Mouse (Mus musculus): Measurements from ENCODE around the gene Map3k10. TPM values are rescaled to one million over a fixed set of nuclear protein-coding genes. Genes with fewer than 3 reads are reported as not detected.

Map3k10 gene
- total and polyA plus RNA-seq, 2 experiments from 2014 or later: 24.5 to 165 TPM

GRCm38 (mm10) chr7:27654607-27655276 is 19.7 kb downstream of the Map3k10 start:
- no peaks in the 10 kb centered on the region for H3K9me3 ChIP-seq (ENCODE audit: low read length)
- DNase-seq (ENCODE audit: low spot score) (peak; percentile 53), ATAC-seq (ENCODE audit: low FRiP score) (peak; percentile 9; the same call in 1 of the 2 replicates)
- H3K27ac ChIP-seq (ENCODE audit: low read depth, low read length): peak overlapping the region; percentile 90; the same call in 1 of the 2 replicates
- peak; percentile 73 for TF ChIP-seq CTCF (IDR thresholded peaks at IDR 0.05)
- 0 out of 2 replicates have a peak, but pooled peaks cover 4% of the 10 kb centered on the region for H3K4me1 ChIP-seq (ENCODE audit: insufficient read depth, low read length)
- H3K27me3 ChIP-seq (ENCODE audit: insufficient read depth, low read length): no peaks in the 10 kb centered on the region
- H3K4me3 ChIP-seq (ENCODE audit: low read depth, low read length): peak overlapping the region; percentile 61
- peak overlapping the region; percentile 59 for H3K4me2 ChIP-seq (ENCODE audit: low read depth, low read length, poor library complexity, severe bottlenecking)
- peaks cover 26% of the 10 kb centered on the region for H3K36me3 ChIP-seq (ENCODE audit: insufficient read depth, low read length)
- 66% methylated on average over 20 of the region's 20 CpGs for WGBS
- H3K9ac ChIP-seq (replicated peaks; ENCODE audit: low read length, poor library complexity, severe bottlenecking): peak overlapping the region; percentile 84; the same call in 1 of the 2 replicates

DNA sequence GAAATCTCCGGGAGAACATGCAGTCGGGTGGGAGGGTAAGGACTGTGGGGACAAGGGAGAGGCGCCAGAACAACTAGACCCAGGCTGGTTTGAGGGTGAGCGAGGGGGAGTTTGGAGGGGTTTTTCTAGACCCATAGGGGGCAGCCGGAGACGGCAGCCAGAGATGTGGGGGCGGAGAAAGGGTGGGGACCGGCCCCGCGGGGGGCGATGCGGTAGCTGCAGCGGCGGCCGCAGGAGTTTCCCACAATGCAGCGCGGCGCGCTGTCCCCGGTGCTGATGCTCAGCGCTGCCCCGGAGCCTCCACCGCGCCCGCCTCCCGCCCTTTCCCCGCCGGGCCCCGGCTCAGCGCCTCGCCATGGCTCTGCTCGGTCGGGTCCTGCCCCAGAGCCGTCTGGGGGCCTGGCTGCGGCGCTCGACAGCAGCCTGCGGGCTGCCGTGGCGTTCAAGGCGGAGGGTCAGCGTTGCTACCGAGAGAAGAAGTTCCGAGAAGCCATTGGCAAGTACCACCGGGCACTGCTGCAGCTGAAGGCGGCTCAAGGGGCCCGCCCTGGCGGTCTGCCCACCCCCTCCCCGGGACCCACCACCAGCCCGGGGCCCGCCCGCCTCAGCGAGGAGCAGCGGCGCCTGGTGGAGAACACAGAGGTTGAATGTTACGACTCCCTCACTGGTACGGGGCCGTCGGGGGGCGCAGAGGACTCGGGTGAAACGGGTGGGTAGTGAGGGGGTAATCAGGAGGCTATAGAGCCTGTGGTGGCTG is 20.5 kb downstream of the Map3k10 start, which contains the start of gene Ttc9b:
Gene Ttc9b, plus strand, starts transcription at position 235 of the 757 bp plus-strand sequence.
- DNase-seq (ENCODE audit: low spot score): peak; percentile 90
- 0 out of 2 replicates have a peak, but pooled peaks cover 4% of the 10 kb centered on the region for H3K4me1 ChIP-seq (ENCODE audit: insufficient read depth, low read length)
- peaks cover 23% of the 10 kb centered on the region for H3K36me3 ChIP-seq (ENCODE audit: insufficient read depth, low read length)
- H3K9me3 ChIP-seq (ENCODE audit: low read length): no peaks in the 10 kb centered on the region
- peak within 1 kb of the TSS; percentile 59 for H3K4me2 ChIP-seq (ENCODE audit: low read depth, low read length, poor library complexity, severe bottlenecking)
- H3K27ac ChIP-seq (ENCODE audit: low read depth, low read length): peak within 1 kb of the TSS; percentile 90
- 1% methylated on average over 52 of the region's 62 CpGs for WGBS
- ATAC-seq (ENCODE audit: low FRiP score): peak; percentile 75
- H3K9ac ChIP-seq (replicated peaks; ENCODE audit: low read length, poor library complexity, severe bottlenecking): peak within 1 kb of the TSS; percentile 84
- H3K27me3 ChIP-seq (ENCODE audit: insufficient read depth, low read length): no peaks in the 10 kb centered on the region
- peak; percentile 66 for TF ChIP-seq CTCF (IDR thresholded peaks at IDR 0.05)
- peak within 1 kb of the TSS; percentile 61 for H3K4me3 ChIP-seq (ENCODE audit: low read depth, low read length)

GRCm38 (mm10) chr7:27650949-27651348 is 23.4 kb downstream of the Map3k10 start:
- Histone ChIP-seq H3K27me3 (ENCODE audit: insufficient read depth, low read length) (no peaks in the 10 kb centered on the region), H3K9me3 (ENCODE audit: low read length) (no peaks in the 10 kb centered on the region), H3K36me3 (ENCODE audit: insufficient read depth, low read length) (peaks cover 3% of the 10 kb centered on the region; the same call in 1 of the 2 replicates), H3K4me3 (ENCODE audit: low read depth, low read length) (no peak overlapping the region), H3K27ac (ENCODE audit: low read depth, low read length) (no peak overlapping the region), H3K9ac (replicated peaks; ENCODE audit: low read length, poor library complexity, severe bottlenecking) (no peak overlapping the region), H3K4me2 (ENCODE audit: low read depth, low read length, poor library complexity, severe bottlenecking) (no peak overlapping the region), H3K4me1 (ENCODE audit: insufficient read depth, low read length) (0 out of 2 replicates have a peak, but pooled peaks cover 4% of the 10 kb centered on the region)
- 9% methylated on average over 10 of the region's 10 CpGs for WGBS
- TF ChIP-seq CTCF (IDR thresholded peaks at IDR 0.05): peak; percentile 78
- DNase-seq (ENCODE audit: low spot score) (peak; percentile 89), ATAC-seq (ENCODE audit: low FRiP score) (no peak)

DNA sequence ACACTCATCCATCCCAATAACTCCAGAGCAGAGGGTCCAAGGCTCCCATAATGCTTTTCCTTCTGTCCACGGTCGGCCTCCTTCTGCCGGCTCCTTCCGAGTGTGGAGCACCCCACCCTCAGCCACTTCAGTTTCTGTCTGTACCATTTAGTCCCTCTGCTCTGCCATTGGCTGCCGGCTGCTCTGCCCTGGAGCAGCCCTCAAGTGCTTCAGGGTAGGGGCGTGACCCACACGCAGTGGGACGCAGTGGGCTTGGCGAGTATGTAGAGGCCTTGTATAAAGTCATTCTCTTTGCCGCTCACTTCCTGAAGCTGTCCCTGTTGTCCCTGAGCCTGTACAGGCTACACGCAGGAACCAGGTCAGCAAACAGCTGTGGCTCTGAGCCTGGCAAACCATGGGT is 24.7 kb downstream of the Map3k10 start:
- Histone ChIP-seq H3K36me3 (ENCODE audit: insufficient read depth, low read length) (no peaks in the 10 kb centered on the region), H3K4me2 (ENCODE audit: low read depth, low read length, poor library complexity, severe bottlenecking) (no peak overlapping the region), H3K4me3 (ENCODE audit: low read depth, low read length) (no peak overlapping the region), H3K27ac (ENCODE audit: low read depth, low read length) (no peak overlapping the region), H3K9ac (replicated peaks; ENCODE audit: low read length, poor library complexity, severe bottlenecking) (no peak overlapping the region), H3K9me3 (ENCODE audit: low read length) (no peaks in the 10 kb centered on the region), H3K4me1 (ENCODE audit: insufficient read depth, low read length) (no peaks in the 10 kb centered on the region), H3K27me3 (ENCODE audit: insufficient read depth, low read length) (no peaks in the 10 kb centered on the region)
- WGBS: 96% methylated on average over 11 of the region's 11 CpGs
- no peak for TF ChIP-seq CTCF (IDR thresholded peaks at IDR 0.05)
- ATAC-seq (ENCODE audit: low FRiP score) (no peak), DNase-seq (ENCODE audit: low spot score) (no peak)

DNA sequence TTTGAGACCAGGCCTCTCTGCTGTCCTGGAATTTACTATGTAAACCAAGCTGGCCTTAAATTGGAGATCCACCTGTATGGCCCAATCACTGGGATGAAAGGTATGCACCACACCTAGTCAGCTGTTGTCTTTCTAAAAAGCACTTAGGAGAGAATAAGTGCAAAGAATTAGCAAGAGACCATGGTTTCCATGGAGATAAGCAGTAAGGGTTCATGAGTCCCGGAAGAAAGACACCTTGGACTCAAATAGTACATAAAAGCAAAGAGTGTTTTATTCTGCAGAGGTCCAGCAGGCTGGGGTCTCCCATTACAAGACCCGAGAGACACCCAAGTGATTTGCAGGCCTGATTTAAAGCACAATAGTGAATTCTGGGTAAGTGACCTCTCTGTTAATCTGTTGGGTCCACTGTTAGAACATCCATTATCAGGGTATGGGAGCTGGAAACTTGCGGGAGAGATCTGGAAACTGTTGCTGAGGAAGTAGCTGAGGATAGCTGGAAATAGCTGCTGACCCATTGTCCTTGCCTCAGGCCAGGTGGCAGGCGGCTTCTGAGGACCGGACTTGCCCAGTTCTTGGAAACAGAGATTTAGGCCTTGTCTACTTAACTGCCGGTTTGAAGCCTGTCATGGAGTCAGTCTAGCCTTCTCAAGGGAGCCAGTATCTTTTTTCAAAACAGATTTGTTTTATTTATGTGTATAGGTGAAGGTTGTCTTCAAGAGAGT is 27.0 kb downstream of the Map3k10 start:
- ATAC-seq (ENCODE audit: low FRiP score) (no peak), DNase-seq (ENCODE audit: low spot score) (no peak)
- Histone ChIP-seq H3K27ac (ENCODE audit: low read depth, low read length) (no peak overlapping the region), H3K9me3 (ENCODE audit: low read length) (no peaks in the 10 kb centered on the region), H3K4me1 (ENCODE audit: insufficient read depth, low read length) (no peaks in the 10 kb centered on the region), H3K9ac (replicated peaks; ENCODE audit: low read length, poor library complexity, severe bottlenecking) (no peak overlapping the region), H3K36me3 (ENCODE audit: insufficient read depth, low read length) (no peaks in the 10 kb centered on the region), H3K27me3 (ENCODE audit: insufficient read depth, low read length) (no peaks in the 10 kb centered on the region), H3K4me2 (ENCODE audit: low read depth, low read length, poor library complexity, severe bottlenecking) (no peak overlapping the region), H3K4me3 (ENCODE audit: low read depth, low read length) (no peak overlapping the region)
- 79% methylated on average over 6 of the region's 6 CpGs for whole genome bisulfite sequencing
- no peak for TF ChIP-seq CTCF (IDR thresholded peaks at IDR 0.05)

Data from midbrain, postnatal 0 days (tissue).